In the genomic region with DNA sequence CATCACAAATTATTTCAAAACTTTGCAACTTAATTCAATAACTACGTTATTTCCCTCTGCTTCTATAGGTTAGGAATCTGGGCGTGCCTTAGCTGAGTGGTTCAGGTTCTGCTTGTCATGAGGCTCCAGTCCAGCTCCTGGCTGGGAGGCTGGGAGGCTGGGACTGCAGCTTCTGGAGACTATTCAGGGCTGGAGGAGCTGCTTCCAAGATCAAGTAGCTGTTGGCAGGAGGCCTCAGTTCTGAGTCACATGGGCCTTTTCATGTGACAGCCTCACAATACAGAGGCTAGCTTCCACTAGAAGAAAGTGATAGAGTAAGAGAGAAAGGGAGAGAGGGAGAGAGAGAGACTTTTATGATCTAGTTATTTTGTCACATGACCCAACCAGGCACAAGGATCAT, we compare ENCODE assay signal across 9 mouse cellular contexts.
DNase-seq lines count a peak whose midpoint lies in the region; ATAC-seq lines count a peak whose summit lies in the region.
"Had no signal": no experiment of that assay in that cellular context is flagged by ENCODE, and none has a peak within 500 bp of the region (broad histone marks: within the 10 kb centered on the region; RNA-seq: fewer than 3 reads in every experiment).

No protein-coding gene starts in this region.

- no peak overlapping the region for H3K9ac ChIP-seq in midbrain, embryonic 14.5 days (replicated peaks; ENCODE audit: low read length)
- no peak overlapping the region for H3K9ac ChIP-seq in midbrain, embryonic 11.5 days (ENCODE audit: low read length)
- H3K9ac ChIP-seq in heart, embryonic 12.5 days, result no peak overlapping the region

- 73% methylated on average over 2 of the region's 2 CpGs for WGBS in midbrain, embryonic 14.5 days
- WGBS in midbrain, embryonic 11.5 days, result 81% methylated on average over 2 of the region's 2 CpGs
- WGBS in heart, embryonic 12.5 days, result 55% methylated on average over 2 of the region's 2 CpGs

- no peaks in the 10 kb centered on the region for H3K9me3 ChIP-seq in midbrain, embryonic 14.5 days (ENCODE audit: control insufficient read depth, low read length)
- H3K9me3 ChIP-seq in midbrain, embryonic 11.5 days (ENCODE audit: control insufficient read depth, low read length), result no peaks in the 10 kb centered on the region
- H3K9me3 ChIP-seq in heart, embryonic 12.5 days (replicated peaks), result no peaks in the 10 kb centered on the region

- no peak overlapping the region for H3K4me2 ChIP-seq in midbrain, embryonic 14.5 days (ENCODE audit: low read length)
- H3K4me2 ChIP-seq in midbrain, embryonic 11.5 days, result no peak overlapping the region
- H3K4me2 ChIP-seq in heart, embryonic 12.5 days, result no peak overlapping the region

- H3K27ac ChIP-seq in midbrain, embryonic 14.5 days (replicated peaks; ENCODE audit: low read depth, low read length), result no peak overlapping the region
- H3K27ac ChIP-seq in midbrain, embryonic 11.5 days (ENCODE audit: low read depth, low read length), result no peak overlapping the region
- H3K27ac ChIP-seq in heart, embryonic 12.5 days (ENCODE audit: poor library complexity, severe bottlenecking), result peak overlapping the region; percentile 38; the same call in 1 of the 2 replicates
- H3K27ac ChIP-seq: kidney, postnatal 0 days had no signal

- peak; percentile 44 for DNase-seq in midbrain, embryonic 14.5 days
- DNase-seq in midbrain, embryonic 11.5 days (ENCODE audit: low spot score, missing footprints), result no peak
- DNase-seq in cerebellum, adult 8-10 months, result peak; percentile 9
- DNase-seq in left cerebral cortex, adult 18-20 months (ENCODE audit: low spot score in 2 of 2), result peak; percentile 15 to 19
- DNase-seq in right cerebral cortex, postnatal 14 days, result peak; percentile 9
- no peak for DNase-seq in yolk sac, embryonic 10.5 days (ENCODE audit: low spot score)
- DNase-seq in urinary bladder, postnatal 25 days (ENCODE audit: low spot score), result no peak

- ATAC-seq in midbrain, embryonic 14.5 days (ENCODE audit: low FRiP score, low TSS enrichment), result no peak
- no peak for ATAC-seq in midbrain, embryonic 11.5 days (ENCODE audit: low FRiP score)
- ATAC-seq in heart, embryonic 12.5 days (ENCODE audit: insufficient number of reproducible peaks, low FRiP score), result peak; percentile 48; the same call in 1 of the 2 replicates

- no peaks in the 10 kb centered on the region for H3K36me3 ChIP-seq in midbrain, embryonic 14.5 days (ENCODE audit: control insufficient read depth, insufficient read depth, low read length)
- no peaks in the 10 kb centered on the region for H3K36me3 ChIP-seq in midbrain, embryonic 11.5 days (ENCODE audit: control insufficient read depth, insufficient read depth, low read length)
- H3K36me3 ChIP-seq in heart, embryonic 12.5 days, result no peaks in the 10 kb centered on the region

- H3K4me3 ChIP-seq in midbrain, embryonic 14.5 days (replicated peaks; ENCODE audit: low read depth, low read length), result no peak overlapping the region
- no peak overlapping the region for H3K4me3 ChIP-seq in midbrain, embryonic 11.5 days (ENCODE audit: low read depth, low read length)
- no peak overlapping the region for H3K4me3 ChIP-seq in heart, embryonic 12.5 days

- H3K27me3 ChIP-seq in midbrain, embryonic 14.5 days (ENCODE audit: control insufficient read depth, insufficient read depth, low read length), result no peaks in the 10 kb centered on the region
- no peaks in the 10 kb centered on the region for H3K27me3 ChIP-seq in midbrain, embryonic 11.5 days (ENCODE audit: control insufficient read depth, insufficient read depth, low read length)
- H3K27me3 ChIP-seq in heart, embryonic 12.5 days (replicated peaks), result no peaks in the 10 kb centered on the region

- H3K4me1 ChIP-seq in midbrain, embryonic 14.5 days (ENCODE audit: control insufficient read depth, insufficient read depth, low read length), result peaks cover 1% of the 10 kb centered on the region; the same call in 1 of the 2 replicates
- H3K4me1 ChIP-seq in midbrain, embryonic 11.5 days (ENCODE audit: control insufficient read depth, insufficient read depth, low read length), result no peaks in the 10 kb centered on the region; the same call in 1 of the 2 replicates
- peaks cover 17% of the 10 kb centered on the region for H3K4me1 ChIP-seq in heart, embryonic 12.5 days (replicated peaks)

Comparison
In these comparisons a context has a peak if more than half of its experiments do, and no peak if none do; other contexts are left out.
1. DNase-seq: peak in midbrain, embryonic 14.5 days (single experiment), cerebellum, adult 8-10 months (single experiment), left cerebral cortex, adult 18-20 months (2 of 2) and right cerebral cortex, postnatal 14 days (single experiment); none in midbrain, embryonic 11.5 days (single experiment), yolk sac, embryonic 10.5 days (single experiment) and urinary bladder, postnatal 25 days (single experiment).